Mouse (Mus musculus): ENCODE results near the gene Atp2c2.

Gene Atp2c2

GRCm38 (mm10) chr8:119785764-119786405 is 86.1 kb downstream of the Atp2c2 start:
- DNase-seq = no peak

- DNase-seq = no peak
These were observed 87.1 kb downstream of the Atp2c2 start for GRCm38 (mm10) chr8:119786871-119787270.

GRCm38 (mm10) chr8:119787341-119787740 is 87.5 kb downstream of the Atp2c2 start:
- no peak for DNase-seq

GRCm38 (mm10) chr8:119788607-119789381 is 89.0 kb downstream of the Atp2c2 start:
- no peak for DNase-seq

GRCm38 (mm10) chr8:119789581-119789980 is 89.8 kb downstream of the Atp2c2 start:
- DNase-seq = no peak

DNA sequence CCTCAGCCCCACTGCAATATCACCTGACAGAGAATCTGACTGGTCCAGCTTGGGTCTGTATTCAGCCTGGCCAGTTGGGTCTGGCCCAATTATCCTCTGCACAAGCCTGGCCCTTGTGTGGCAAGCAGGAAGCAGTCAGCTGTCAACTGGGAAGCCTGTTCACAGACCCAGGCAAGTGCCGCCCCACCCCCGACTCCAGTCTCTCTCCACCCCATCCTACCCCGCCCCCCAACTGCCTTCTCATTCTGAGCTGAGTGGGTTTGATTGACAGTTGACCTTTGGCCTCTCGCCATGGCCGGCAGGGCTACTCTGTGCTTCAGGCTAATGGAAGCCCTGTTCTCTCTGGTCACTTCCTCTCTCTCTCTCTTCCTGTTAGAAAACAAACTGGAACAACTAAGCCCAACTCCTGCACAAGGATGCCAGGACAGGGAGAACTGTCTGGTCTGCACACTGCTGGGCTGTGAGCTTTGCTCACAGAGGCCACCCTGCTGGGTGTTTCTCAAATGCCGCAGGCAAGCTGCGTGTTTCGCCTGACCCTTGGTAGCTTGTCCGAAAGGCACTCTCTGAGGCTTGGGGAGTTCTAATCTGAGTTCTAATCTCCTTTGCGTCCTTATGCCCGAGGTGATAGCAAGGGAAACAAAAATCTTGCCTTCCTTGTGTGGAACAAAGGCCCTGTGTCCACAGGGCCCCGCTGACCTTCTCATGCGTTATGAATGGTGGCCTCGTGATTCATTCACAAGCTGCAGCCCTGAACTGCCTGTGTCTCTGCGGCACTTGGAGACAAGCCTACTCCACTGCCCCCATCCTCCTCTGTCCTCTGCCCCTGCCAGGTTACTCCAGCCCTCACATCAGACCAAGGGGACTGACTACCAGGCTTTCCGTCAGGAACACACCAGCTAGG is 92.2 kb downstream of the Atp2c2 start:
- peak; percentile 58 to 74 for DNase-seq

DNA sequence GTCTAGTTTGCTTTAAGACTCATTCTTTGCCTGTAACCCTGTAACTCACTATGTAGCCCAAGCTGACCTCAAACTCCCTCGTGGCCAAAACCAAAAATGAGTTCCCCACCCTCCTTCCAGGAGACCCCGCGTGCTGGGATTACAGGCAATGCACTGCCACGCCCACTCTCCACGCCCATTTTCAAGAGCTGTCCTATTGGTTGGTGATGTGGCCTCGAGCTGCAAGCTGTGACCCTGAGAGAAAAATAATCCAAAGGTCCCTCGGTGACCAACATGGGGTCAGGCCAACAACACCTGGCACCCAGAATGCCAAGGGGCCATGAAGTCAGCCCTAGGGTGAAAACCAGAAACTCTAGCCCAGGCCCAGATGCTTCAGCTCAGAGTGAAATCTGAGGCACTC is 94.9 kb downstream of the Atp2c2 start:
- DNase-seq = no peak

GRCm38 (mm10) chr8:119795651-119796050 is 95.8 kb downstream of the Atp2c2 start:
- peak; percentile 37 to 70 for DNase-seq

- peak; percentile 73 for DNase-seq
These were observed 98.6 kb downstream of the Atp2c2 start for GRCm38 (mm10) chr8:119798170-119798964.

DNA sequence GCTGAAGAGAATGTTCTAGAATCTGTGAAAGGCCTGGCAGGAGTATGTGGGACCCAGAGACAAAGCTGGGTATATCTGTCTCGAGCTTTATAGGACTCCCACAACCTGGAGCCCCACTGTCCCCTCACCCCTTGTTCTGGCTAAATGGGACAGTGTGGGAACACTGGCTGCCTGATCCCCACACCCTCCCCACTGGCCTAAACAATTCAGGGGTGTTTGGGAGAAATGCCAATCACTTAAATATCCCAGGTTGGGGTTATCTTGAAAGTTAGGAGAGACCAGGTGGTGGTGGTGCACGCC is 99.1 kb downstream of the Atp2c2 start:
- DNase-seq = no peak

DNA sequence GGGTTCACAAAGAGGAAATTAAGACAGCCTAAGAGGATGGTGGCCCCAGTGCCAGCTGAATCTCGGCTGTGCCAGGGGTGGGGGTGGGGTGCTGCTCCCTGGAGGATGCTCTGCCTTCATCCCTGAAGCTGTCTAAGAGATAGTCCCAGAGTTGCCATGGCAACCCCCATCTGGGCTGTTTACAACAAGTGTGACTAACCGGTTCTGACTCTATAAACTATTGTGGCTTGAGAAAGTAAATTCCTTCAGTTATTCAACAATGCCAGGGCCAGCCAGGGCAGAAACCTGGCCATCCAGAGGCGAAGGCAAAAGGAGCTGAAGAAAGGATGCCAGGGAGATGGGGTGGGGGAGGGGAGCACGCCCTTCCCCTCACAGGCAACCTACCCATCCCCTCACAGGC is 101.4 kb downstream of the Atp2c2 start:
- DNase-seq = no peak

DNA sequence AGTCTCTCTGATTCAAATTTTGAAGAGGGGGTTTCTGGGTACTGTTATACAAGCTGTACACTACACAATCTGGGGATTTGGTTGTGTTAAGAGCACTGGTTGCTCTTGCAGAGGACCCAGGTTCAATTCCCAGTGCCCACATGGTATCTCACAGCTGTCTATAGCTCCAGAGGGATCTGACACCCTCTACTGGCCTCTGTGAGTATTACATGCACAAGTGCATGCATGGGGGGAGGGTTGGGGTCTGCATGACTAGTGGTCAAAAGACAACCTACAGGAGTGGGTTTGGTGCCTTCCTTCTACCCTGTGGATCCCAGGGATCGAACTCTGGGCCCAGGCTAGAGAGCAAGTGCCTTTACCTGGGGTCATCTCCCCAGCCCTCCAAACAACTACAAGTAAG is 102.8 kb downstream of the Atp2c2 start:
- no peak for DNase-seq

- no peak for DNase-seq
These were observed 105.5 kb downstream of the Atp2c2 start for GRCm38 (mm10) chr8:119805275-119805674.

DNA sequence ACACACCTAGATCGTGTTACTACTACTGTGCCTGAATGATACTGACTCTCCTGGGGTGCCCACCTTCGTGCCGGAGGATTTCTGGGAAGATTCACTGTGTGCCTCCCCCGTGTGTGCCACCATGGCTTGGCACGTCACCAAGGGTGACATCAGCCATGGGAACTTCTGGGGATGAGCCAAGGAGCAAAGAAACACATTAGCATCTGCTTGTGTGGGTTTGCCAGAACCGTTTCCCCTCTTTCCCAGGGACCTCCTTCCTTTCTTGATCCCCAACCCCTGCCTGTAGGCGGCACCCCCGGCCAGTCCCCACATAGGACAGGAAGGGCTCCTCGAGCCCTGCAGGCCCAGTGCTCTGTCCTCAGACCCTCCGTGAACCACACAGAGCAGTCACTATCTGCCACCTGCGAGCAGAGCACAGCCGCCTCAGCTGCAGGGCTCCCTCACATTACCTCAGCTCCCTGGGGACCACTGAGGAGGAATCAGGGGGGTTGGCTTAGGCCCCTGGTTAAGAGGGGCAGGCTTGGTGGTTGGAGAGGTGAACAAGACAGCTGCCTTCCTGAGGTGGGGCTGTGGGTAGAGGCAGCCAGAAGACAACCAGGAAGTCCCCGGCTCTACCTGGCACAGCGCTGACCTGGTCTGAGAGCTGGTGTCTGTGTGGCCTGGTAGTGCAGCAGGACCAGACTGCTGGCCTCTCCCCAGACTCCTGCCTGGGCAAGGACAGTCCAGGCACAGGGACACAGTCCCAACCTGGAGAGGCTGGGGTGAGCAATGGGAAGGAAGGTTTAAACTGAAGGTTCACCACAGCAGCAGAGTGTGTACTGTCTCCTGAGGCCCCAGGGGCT is 106.8 kb downstream of the Atp2c2 start:
- DNase-seq = no peak
